Mouse (Mus musculus) CH12.LX (cell line): ENCODE measurements around the gene Slc24a3.

Experiments used
- CTCF ChIP-seq, 2 experiments: IDR thresholded peaks in 1 of 2; conservative IDR thresholded peaks in 1 of 2; 2 replicates each; pipeline ENCODE4 v1.5.1; 2011 to 2012; ENCODE audit warnings: low read depth in 2 of 2, low read length in 2 of 2, improper control_type of control experiment in 1 of 2, inconsistent platforms in 1 of 2, mild to moderate bottlenecking in 1 of 2, moderate library complexity in 1 of 2
- EP300 ChIP-seq: IDR thresholded peaks from 2 replicates; pipeline ENCODE4 v1.6.1; 2011; ENCODE audit warnings: low read length, improper control_type of control experiment
- POLR2A ChIP-seq: IDR thresholded peaks from 2 replicates; pipeline ENCODE4 v1.6.1; 2011; ENCODE audit warnings: low read depth, mild to moderate bottlenecking, improper control_type of control experiment, low read length
- UBTF ChIP-seq: IDR thresholded peaks from 2 replicates; pipeline ENCODE4 v1.6.1; 2012; ENCODE audit warnings: low read depth, mild to moderate bottlenecking, inconsistent platforms, low read length, improper control_type of control experiment, moderate library complexity
- ZKSCAN1 ChIP-seq: IDR thresholded peaks from 2 replicates; pipeline ENCODE4 v1.6.1; 2012; ENCODE audit warnings: low read depth, inconsistent platforms, low read length, improper control_type of control experiment, borderline replicate concordance

DNA sequence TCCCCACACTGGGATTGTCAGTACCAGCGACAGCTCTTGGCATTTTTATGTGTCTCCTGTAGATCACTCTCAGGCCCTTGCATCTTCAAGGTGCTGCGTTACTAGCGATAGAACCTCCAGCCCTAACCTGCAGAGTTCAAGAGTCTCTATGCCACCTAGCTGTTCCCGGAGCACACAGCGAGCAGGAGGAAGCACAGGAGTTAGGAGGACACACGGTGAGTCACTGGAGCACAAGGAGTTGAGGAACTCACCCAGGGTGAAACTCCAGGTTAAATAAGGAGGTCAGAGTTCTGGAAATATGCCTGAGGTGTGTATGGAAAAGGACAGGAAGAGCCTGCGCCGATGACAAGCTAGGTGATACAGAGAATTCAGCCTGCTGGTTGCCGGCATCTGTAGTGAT, 513.2 kb downstream of the Slc24a3 start:
- TF ChIP-seq UBTF: no peak
- TF ChIP-seq POLR2A: no peak
- TF ChIP-seq EP300: no peak
- TF ChIP-seq CTCF (conservative IDR thresholded peaks at IDR 0.05 in 1 of 2, IDR thresholded peaks at IDR 0.05 in 1 of 2; ENCODE audit: low read depth in 2 of 2, low read length in 2 of 2): no peak
- TF ChIP-seq ZKSCAN1: no peak
